Mouse (Mus musculus) midbrain, postnatal 0 days (tissue): ENCODE results near the gene Kcnc2. TPM values are rescaled to one million over a fixed set of nuclear protein-coding genes. Genes with fewer than 3 reads are reported as not detected.

Source experiments
- ATAC-seq: fragments of 200-750 bp; cut with Nextera tagmentation; 2 replicates; pipeline ENCODE4 v1.8.0; 2017; ENCODE audit warnings: moderate number of reproducible peaks, mild to moderate bottlenecking, moderate TSS enrichment, moderate library complexity; ENCODE audit not compliant: low FRiP score
- DNase-seq: peaks from one replicate; pipeline ENCODE4 v3.0.0-alpha.2; 2015; ENCODE audit warnings: low spot score
- H3K27ac ChIP-seq: fragments of 300-500 bp; sonication (generic); 2 replicates; pipeline ENCODE4 v1.5.1; 2014; ENCODE audit warnings: low read depth, mild to moderate bottlenecking, low read length, mixed read lengths
- H3K27me3 ChIP-seq: fragments of 300-500 bp; sonication (generic); 2 replicates; pipeline ENCODE4 v1.6.1; 2014; ENCODE audit warnings: low read length, control low read depth, mixed read lengths; ENCODE audit not compliant: insufficient read depth
- H3K36me3 ChIP-seq: fragments of 300-500 bp; sonication (generic); 2 replicates; pipeline ENCODE4 v1.6.1; 2014; ENCODE audit warnings: low read length, control low read depth, mixed read lengths; ENCODE audit not compliant: insufficient read depth
- H3K4me1 ChIP-seq: fragments of 300-500 bp; sonication (generic); 2 replicates; pipeline ENCODE4 v1.6.1; 2014; ENCODE audit warnings: mild to moderate bottlenecking, control low read depth, antibody characterized with exemption, low read length, mixed read lengths; ENCODE audit not compliant: insufficient read depth
- H3K4me2 ChIP-seq: fragments of 300-500 bp; sonication (generic); 2 replicates; pipeline ENCODE4 v1.6.1; 2014; ENCODE audit warnings: low read depth, mild to moderate bottlenecking, low read length, mixed read lengths; ENCODE audit not compliant: poor library complexity, severe bottlenecking
- H3K4me3 ChIP-seq: fragments of 300-500 bp; sonication (generic); 2 replicates; pipeline ENCODE4 v1.5.1; 2014; ENCODE audit warnings: low read depth, mild to moderate bottlenecking, low read length, moderate library complexity
- H3K9ac ChIP-seq: fragments of 300-500 bp; sonication (generic); replicated peaks from 2 replicates; pipeline ENCODE4 v1.6.1; 2014; ENCODE audit warnings: mild to moderate bottlenecking, low read length, moderate library complexity, mixed read lengths; ENCODE audit not compliant: poor library complexity, severe bottlenecking
- H3K9me3 ChIP-seq: fragments of 300-500 bp; sonication (generic); 2 replicates; pipeline ENCODE4 v1.6.1; 2016; ENCODE audit warnings: low read length, control low read depth
- CTCF ChIP-seq: IDR thresholded peaks from 2 replicates; pipeline ENCODE4 v1.5.1; 2016; ENCODE audit warnings: antibody characterized with exemption, mild to moderate bottlenecking
- WGBS: fragments of 180-500 bp; shearing (Covaris S2); extraction: QIAGEN DNeasy Blood & Tissue Kit; methylation state at CpG from one replicate; pipeline ENCODE4 v1.1.7; 2014; 5-methylcytosine and 5-hydroxymethylcytosine counted together
- polyA plus RNA-seq: library from polyadenylated mRNA; unstranded; fragments of >200 nt; fragmentation: Nextera tagmentation; extraction: Ambion mirVana; gene quantifications from 2 replicates; pipeline ENCODE4 v1.2.1, GENCODE M21; 2015
- total RNA-seq: library from RNA; depleted of rRNA; stranded (reverse); fragments of >200 nt; gene quantifications from 2 replicates; pipeline ENCODE4 v1.2.3, GENCODE M21; 2014

Kcnc2 gene
- total and polyA plus RNA-seq, 2 experiments from 2014 or later, result 7.0 to 20.6 TPM

GRCm38 (mm10) chr10:112248273-112248672, 22.6 kb upstream of the Kcnc2 start:
- H3K4me1 ChIP-seq, result no peaks in the 10 kb centered on the region
- no peaks in the 10 kb centered on the region for H3K27me3 ChIP-seq
- no peaks in the 10 kb centered on the region for H3K36me3 ChIP-seq
- H3K9ac ChIP-seq, result no peak overlapping the region
- no peak overlapping the region for H3K4me3 ChIP-seq
- DNase-seq (no peak), ATAC-seq (no peak)
- no peaks in the 10 kb centered on the region for H3K9me3 ChIP-seq
- H3K4me2 ChIP-seq, result no peak overlapping the region
- H3K27ac ChIP-seq, result no peak overlapping the region
- no peak for TF ChIP-seq CTCF
- WGBS, result 81% methylated on average over 2 of the region's 2 CpGs

GRCm38 (mm10) chr10:112263467-112263866, 7.5 kb upstream of the Kcnc2 start:
- Histone ChIP-seq H3K36me3 (no peaks in the 10 kb centered on the region), H3K4me3 (no peak overlapping the region), H3K9me3 (no peaks in the 10 kb centered on the region), H3K9ac (no peak overlapping the region), H3K27me3 (no peaks in the 10 kb centered on the region), H3K4me1 (no peaks in the 10 kb centered on the region), H3K27ac (no peak overlapping the region), H3K4me2 (no peak overlapping the region)
- DNase-seq, result no peak
- no peak for TF ChIP-seq CTCF
- 75% methylated on average over 3 of the region's 3 CpGs for WGBS
- ATAC-seq, result no peak

GRCm38 (mm10) chr10:112269481-112269880, 1.4 kb upstream of the Kcnc2 start:
- Histone ChIP-seq H3K36me3 (no peaks in the 10 kb centered on the region), H3K27me3 (0 out of 2 replicates have a peak, but pooled peaks cover 3% of the 10 kb centered on the region), H3K9ac (peak overlapping the region; percentile 72; the same call in 1 of the 2 replicates), H3K4me3 (peak overlapping the region; percentile 68), H3K4me2 (peak overlapping the region; percentile 86), H3K9me3 (no peaks in the 10 kb centered on the region), H3K27ac (no peak overlapping the region), H3K4me1 (peaks cover 5% of the 10 kb centered on the region; the same call in 1 of the 2 replicates)
- TF ChIP-seq CTCF, result no peak
- DNase-seq, result no peak
- 75% methylated on average over 3 of the region's 3 CpGs for WGBS
- no peak for ATAC-seq

- Histone ChIP-seq H3K4me2 (peak overlapping the region; percentile 86), H3K9ac (peak overlapping the region; percentile 72), H3K27ac (peak overlapping the region; percentile 55; the same call in 1 of the 2 replicates), H3K9me3 (no peaks in the 10 kb centered on the region), H3K4me3 (peak overlapping the region; percentile 68), H3K4me1 (peaks cover 5% of the 10 kb centered on the region; the same call in 1 of the 2 replicates), H3K36me3 (no peaks in the 10 kb centered on the region), H3K27me3 (0 out of 2 replicates have a peak, but pooled peaks cover 3% of the 10 kb centered on the region)
- no peak for TF ChIP-seq CTCF
- ATAC-seq (peak; percentile 79), DNase-seq (peak; percentile 36)
- 2% methylated on average over 43 of the region's 43 CpGs for WGBS
Measured at GRCm38 (mm10) chr10:112269939-112270781, 761 bp upstream of the Kcnc2 start.

- ATAC-seq (peak; percentile 22; the same call in 1 of the 2 replicates), DNase-seq (no peak)
- TF ChIP-seq CTCF, result peak; percentile 9; the same call in 1 of the 2 replicates
- Histone ChIP-seq H3K27me3 (0 out of 2 replicates have a peak, but pooled peaks cover 3% of the 10 kb centered on the region), H3K4me1 (peaks cover 5% of the 10 kb centered on the region; the same call in 1 of the 2 replicates), H3K27ac (no peak overlapping the region), H3K9me3 (no peaks in the 10 kb centered on the region), H3K9ac (peak overlapping the region; percentile 72), H3K4me2 (peak overlapping the region; percentile 86), H3K4me3 (peak overlapping the region; percentile 68), H3K36me3 (no peaks in the 10 kb centered on the region)
- under 1% methylated on average over 36 of the region's 36 CpGs for whole genome bisulfite sequencing
Measured at GRCm38 (mm10) chr10:112271803-112272165, 863 bp downstream of the Kcnc2 start.

- no peak for ATAC-seq
- Histone ChIP-seq H3K9me3 (no peaks in the 10 kb centered on the region), H3K27me3 (0 out of 2 replicates have a peak, but pooled peaks cover 3% of the 10 kb centered on the region), H3K4me1 (peaks cover 5% of the 10 kb centered on the region; the same call in 1 of the 2 replicates), H3K9ac (peak overlapping the region; percentile 72), H3K4me2 (peak overlapping the region; percentile 86), H3K36me3 (no peaks in the 10 kb centered on the region), H3K4me3 (peak overlapping the region; percentile 68), H3K27ac (no peak overlapping the region)
- DNase-seq, result no peak
- WGBS, result 15% methylated on average over 14 of the region's 14 CpGs
- no peak for TF ChIP-seq CTCF
Measured at GRCm38 (mm10) chr10:112272171-112272570, 1.2 kb downstream of the Kcnc2 start.
